Mouse (Mus musculus) lung, embryonic 14.5 days (tissue): ENCODE measurements around the gene Krt15. TPM values are rescaled to one million over a fixed set of nuclear protein-coding genes. Genes with fewer than 3 reads are reported as not detected.

Source experiments
- ATAC-seq: fragments of 200-750 bp; cut with Nextera tagmentation; 2 replicates; pipeline ENCODE4 v1.8.0; 2017; ENCODE audit warnings: mild to moderate bottlenecking, moderate TSS enrichment, moderate library complexity; ENCODE audit not compliant: insufficient read depth
- DNase-seq: peaks from one replicate; pipeline ENCODE4 v3.0.0-alpha.2; 2015
- H3K27ac ChIP-seq: fragments of 300-500 bp; sonication (generic); 2 replicates; pipeline ENCODE4 v1.5.1; 2014; ENCODE audit warnings: low read depth, mild to moderate bottlenecking, moderate library complexity
- H3K27me3 ChIP-seq: fragments of 300-500 bp; sonication (generic); 2 replicates; pipeline ENCODE4 v1.6.1; 2014; ENCODE audit warnings: low read length, control low read depth; ENCODE audit not compliant: insufficient read depth
- H3K36me3 ChIP-seq: fragments of 300-500 bp; sonication (generic); 2 replicates; pipeline ENCODE4 v1.6.1; 2014; ENCODE audit warnings: control low read depth; ENCODE audit not compliant: insufficient read depth
- H3K4me1 ChIP-seq: fragments of 300-500 bp; sonication (generic); 2 replicates; pipeline ENCODE4 v1.6.1; 2014; ENCODE audit warnings: antibody characterized with exemption, control low read depth; ENCODE audit not compliant: insufficient read depth
- H3K4me2 ChIP-seq: fragments of 300-500 bp; sonication (generic); 2 replicates; pipeline ENCODE4 v1.6.1; 2014; ENCODE audit warnings: mild to moderate bottlenecking
- H3K4me3 ChIP-seq: fragments of 300-500 bp; sonication (generic); 2 replicates; pipeline ENCODE4 v1.5.1; 2014; ENCODE audit warnings: low read depth, low read length
- H3K9ac ChIP-seq: fragments of 300-500 bp; sonication (generic); 2 replicates; pipeline ENCODE4 v1.6.1; 2014
- H3K9me3 ChIP-seq: fragments of 300-500 bp; sonication (generic); 2 replicates; pipeline ENCODE4 v1.6.1; 2016; ENCODE audit warnings: low read depth, low read length, control low read depth
- CTCF ChIP-seq: IDR thresholded peaks from 2 replicates; pipeline ENCODE4 v1.5.1; 2016; ENCODE audit warnings: antibody characterized with exemption, low read depth
- WGBS: fragments of 180-500 bp; shearing (Covaris S2); extraction: QIAGEN DNeasy Blood & Tissue Kit; methylation state at CpG from one replicate; pipeline ENCODE4 v1.1.7; 2014; 5-methylcytosine and 5-hydroxymethylcytosine counted together
- polyA plus RNA-seq: library from polyadenylated mRNA; unstranded; fragments of >200 nt; fragmentation: Nextera tagmentation; extraction: Ambion mirVana; gene quantifications from 2 replicates; pipeline ENCODE4 v1.2.1, GENCODE M21; 2014

The Krt15 gene
- polyA plus RNA-seq, 1 experiment from 2014 or later = 3.9 TPM

- no peak for DNase-seq
- WGBS = 60% methylated on average over 7 of the region's 7 CpGs
- TF ChIP-seq CTCF = no peak
Measured at GRCm38 (mm10) chr11:100124901-100125300, 10.8 kb downstream of the Krt15 start.

GRCm38 (mm10) chr11:100121466-100121865 is 14.3 kb downstream of the Krt15 start, which contains the start of gene Krt13:
Gene Krt13, minus strand, starts transcription at chr11:100121566.
- H3K27me3 ChIP-seq = no peaks in the 10 kb centered on the region
- H3K27ac ChIP-seq = no peak within 1 kb of the TSS
- no peak within 1 kb of the TSS for H3K9ac ChIP-seq
- no peak within 1 kb of the TSS for H3K4me2 ChIP-seq
- no peaks in the 10 kb centered on the region for H3K36me3 ChIP-seq
- ATAC-seq = no peak
- H3K4me3 ChIP-seq = no peak within 1 kb of the TSS
- no peak for DNase-seq
- no peaks in the 10 kb centered on the region for H3K9me3 ChIP-seq
- TF ChIP-seq CTCF = no peak
- 0 out of 2 replicates have a peak, but pooled peaks cover 2% of the 10 kb centered on the region for H3K4me1 ChIP-seq
- WGBS = 69% methylated on average over 3 of the region's 3 CpGs

More at GRCm38 (mm10) chr11:100124901-100125300, 10.8 kb downstream of the Krt15 start:
- Histone ChIP-seq H3K36me3 (no peaks in the 10 kb centered on the region), H3K9me3 (no peaks in the 10 kb centered on the region), H3K4me3 (no peak overlapping the region), H3K4me1 (0 out of 2 replicates have a peak, but pooled peaks cover 2% of the 10 kb centered on the region), H3K4me2 (no peak overlapping the region), H3K27me3 (no peaks in the 10 kb centered on the region), H3K9ac (no peak overlapping the region), H3K27ac (no peak overlapping the region)
- ATAC-seq = no peak

GRCm38 (mm10) chr11:100120331-100120730 is 15.4 kb downstream of the Krt15 start:
- Histone ChIP-seq H3K4me2 (no peak overlapping the region), H3K4me3 (no peak overlapping the region), H3K36me3 (no peaks in the 10 kb centered on the region), H3K9me3 (no peaks in the 10 kb centered on the region), H3K4me1 (0 out of 2 replicates have a peak, but pooled peaks cover 2% of the 10 kb centered on the region), H3K27me3 (no peaks in the 10 kb centered on the region), H3K27ac (no peak overlapping the region), H3K9ac (no peak overlapping the region)
- DNase-seq = peak; percentile 18
- no peak for TF ChIP-seq CTCF
- no peak for ATAC-seq
- WGBS = 55% methylated on average over 5 of the region's 5 CpGs

GRCm38 (mm10) chr11:100113742-100114029 is 22.0 kb downstream of the Krt15 start:
- Histone ChIP-seq H3K4me3 (no peak overlapping the region), H3K4me2 (no peak overlapping the region), H3K4me1 (no peaks in the 10 kb centered on the region), H3K27me3 (no peaks in the 10 kb centered on the region), H3K9ac (no peak overlapping the region), H3K27ac (no peak overlapping the region), H3K36me3 (no peaks in the 10 kb centered on the region), H3K9me3 (no peaks in the 10 kb centered on the region)
- 35% methylated on average over 2 of the region's 2 CpGs for WGBS
- no peak for ATAC-seq
- no peak for TF ChIP-seq CTCF
- DNase-seq = no peak

- Histone ChIP-seq H3K27me3 (no peaks in the 10 kb centered on the region), H3K9ac (no peak overlapping the region), H3K4me2 (no peak overlapping the region), H3K27ac (no peak overlapping the region), H3K4me1 (no peaks in the 10 kb centered on the region), H3K36me3 (no peaks in the 10 kb centered on the region), H3K9me3 (no peaks in the 10 kb centered on the region), H3K4me3 (no peak overlapping the region)
- 58% methylated on average over 11 of the region's 11 CpGs for WGBS
- ATAC-seq (no peak), DNase-seq (no peak)
- no peak for TF ChIP-seq CTCF
Measured at GRCm38 (mm10) chr11:100112935-100113741, 22.6 kb downstream of the Krt15 start.

- ATAC-seq (no peak), DNase-seq (no peak)
- no peak within 1 kb of the TSS for H3K9ac ChIP-seq
- H3K4me3 ChIP-seq = no peak within 1 kb of the TSS
- no peak within 1 kb of the TSS for H3K27ac ChIP-seq
- H3K27me3 ChIP-seq = no peaks in the 10 kb centered on the region
- no peaks in the 10 kb centered on the region for H3K36me3 ChIP-seq
- no peaks in the 10 kb centered on the region for H3K4me1 ChIP-seq
- no peaks in the 10 kb centered on the region for H3K9me3 ChIP-seq
- H3K4me2 ChIP-seq = no peak within 1 kb of the TSS
- 84% methylated on average over 6 of the region's 6 CpGs for WGBS
- TF ChIP-seq CTCF = no peak
Measured at GRCm38 (mm10) chr11:100105576-100106122, 30.1 kb downstream of the Krt15 start, which contains the start of gene Krt36. Gene Krt36, minus strand, starts transcription at chr11:100105626.

- Histone ChIP-seq H3K27ac (no peak overlapping the region), H3K9ac (no peak overlapping the region), H3K4me2 (no peak overlapping the region), H3K4me1 (no peaks in the 10 kb centered on the region), H3K27me3 (no peaks in the 10 kb centered on the region), H3K36me3 (no peaks in the 10 kb centered on the region), H3K4me3 (no peak overlapping the region), H3K9me3 (no peaks in the 10 kb centered on the region)
- DNase-seq (no peak), ATAC-seq (no peak)
- no peak for TF ChIP-seq CTCF
- 45% methylated on average over 15 of the region's 15 CpGs for WGBS
Measured at GRCm38 (mm10) chr11:100102693-100103429, 32.9 kb downstream of the Krt15 start.
